Mouse (Mus musculus) lung, embryonic 16.5 days (tissue): ENCODE measurements around the gene Tle4. TPM values are rescaled to one million over a fixed set of nuclear protein-coding genes. Genes with fewer than 3 reads are reported as not detected.
A peak's percentile ranks its signal among the peaks of the same experiment; 100 is the strongest.

Source experiments
- ATAC-seq: fragments of 200-750 bp; cut with Nextera tagmentation; 2 replicates; pipeline ENCODE4 v1.8.0; 2017; ENCODE audit warnings: low read depth, mild to moderate bottlenecking, moderate library complexity
- H3K27ac ChIP-seq: fragments of 300-500 bp; sonication (generic); 2 replicates; pipeline ENCODE4 v1.5.1; 2014; ENCODE audit warnings: mild to moderate bottlenecking, control low read depth, low read length
- H3K27me3 ChIP-seq: fragments of 300-500 bp; sonication (generic); 2 replicates; pipeline ENCODE4 v1.6.1; 2014; ENCODE audit warnings: low read depth, low read length, mixed read lengths; ENCODE audit not compliant: control insufficient read depth, insufficient read depth
- H3K36me3 ChIP-seq: fragments of 300-500 bp; sonication (generic); 2 replicates; pipeline ENCODE4 v1.6.1; 2014; ENCODE audit warnings: low read length; ENCODE audit not compliant: control insufficient read depth, insufficient read depth
- H3K4me1 ChIP-seq: fragments of 300-500 bp; sonication (generic); replicated peaks from 2 replicates; pipeline ENCODE4 v1.6.1; 2014; ENCODE audit warnings: low read length, mixed read lengths; ENCODE audit not compliant: control insufficient read depth, insufficient read depth
- H3K4me2 ChIP-seq: fragments of 300-500 bp; sonication (generic); 2 replicates; pipeline ENCODE4 v1.6.1; 2014; ENCODE audit warnings: low read depth, low read length, control low read depth
- H3K4me3 ChIP-seq: fragments of 300-500 bp; sonication (generic); 2 replicates; pipeline ENCODE4 v1.5.1; 2014; ENCODE audit warnings: mild to moderate bottlenecking, low read length, control low read depth
- H3K9ac ChIP-seq: fragments of 300-500 bp; sonication (generic); 2 replicates; pipeline ENCODE4 v1.6.1; 2014; ENCODE audit warnings: low read length, control low read depth
- H3K9me3 ChIP-seq: fragments of 300-500 bp; sonication (generic); 2 replicates; pipeline ENCODE4 v1.6.1; 2016; ENCODE audit warnings: low read length; ENCODE audit not compliant: control insufficient read depth
- WGBS: fragments of 180-500 bp; shearing (Covaris S2); extraction: QIAGEN DNeasy Blood & Tissue Kit; methylation state at CpG from one replicate; pipeline ENCODE4 v1.1.7; 2014; 5-methylcytosine and 5-hydroxymethylcytosine counted together
- polyA plus RNA-seq: library from polyadenylated mRNA; unstranded; fragments of >200 nt; fragmentation: Nextera tagmentation; extraction: Ambion mirVana; gene quantifications from 2 replicates; pipeline ENCODE4 v1.2.1, GENCODE M21; 2015

Gene Tle4
- polyA plus RNA-seq, 1 experiment from 2014 or later = 12.3 TPM

DNA sequence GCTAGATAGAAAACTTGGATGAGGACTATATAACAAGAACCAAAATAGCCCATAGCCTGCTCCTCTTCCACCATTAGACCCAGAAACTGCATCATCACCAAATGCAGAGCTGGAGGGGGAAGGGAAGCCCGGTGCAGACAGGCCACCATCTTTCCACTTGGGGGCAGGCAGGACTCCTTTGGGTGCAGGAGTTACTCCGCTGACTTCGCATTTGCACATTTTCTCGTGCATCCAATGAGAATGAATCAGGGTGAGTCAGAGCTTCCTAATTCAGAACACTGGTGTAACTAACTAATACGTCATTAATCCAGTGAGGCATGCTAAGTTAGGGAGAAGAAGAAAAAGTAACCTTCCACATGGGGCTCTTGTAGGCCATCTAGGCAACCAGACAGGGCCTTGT is 17.0 kb upstream of the Tle4 start:
- 84% methylated on average over 5 of the region's 5 CpGs for WGBS
- no peak overlapping the region for H3K27ac ChIP-seq
- no peak for ATAC-seq
- H3K4me3 ChIP-seq = no peak overlapping the region
- H3K9me3 ChIP-seq = no peaks in the 10 kb centered on the region
- no peaks in the 10 kb centered on the region for H3K36me3 ChIP-seq
- H3K4me1 ChIP-seq = no peaks in the 10 kb centered on the region
- no peak overlapping the region for H3K4me2 ChIP-seq
- no peak overlapping the region for H3K9ac ChIP-seq
- H3K27me3 ChIP-seq = no peaks in the 10 kb centered on the region

DNA sequence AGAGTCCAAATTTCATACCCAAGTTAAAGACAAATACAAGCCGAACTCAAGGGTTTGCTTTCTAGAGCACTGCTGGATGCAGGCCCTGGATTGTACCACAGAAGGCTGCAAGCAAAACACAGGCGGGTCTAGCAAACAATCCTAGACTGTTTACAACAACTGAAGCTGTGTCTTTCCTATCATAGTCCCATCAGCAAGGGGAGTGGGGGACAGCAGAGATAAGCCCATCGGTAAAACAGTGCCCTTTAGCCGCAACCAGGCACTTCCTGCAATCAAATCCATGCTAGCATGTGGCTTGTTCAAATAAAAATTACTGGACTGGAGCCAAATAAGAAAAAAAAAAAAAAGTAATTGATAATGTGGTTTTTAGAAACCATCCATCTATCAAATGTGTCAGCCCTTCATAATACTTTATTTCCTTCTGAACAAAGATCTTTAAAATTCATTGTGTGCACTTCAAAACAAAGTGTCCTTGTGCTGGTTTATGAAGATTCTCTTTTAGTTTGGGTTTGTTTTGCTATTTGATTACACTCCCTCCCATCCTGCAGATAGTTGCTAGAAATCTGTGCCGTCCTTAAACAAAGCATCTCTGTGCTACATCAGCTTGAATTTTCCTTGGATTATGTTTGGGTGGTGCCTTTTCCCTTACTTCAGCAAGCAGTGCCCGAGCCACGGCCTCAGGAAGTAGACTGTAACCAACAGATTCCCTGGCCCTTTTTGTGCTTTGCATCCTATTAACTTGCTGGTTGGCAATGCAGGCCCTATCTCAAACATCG is 12.9 kb upstream of the Tle4 start:
- no peaks in the 10 kb centered on the region for H3K9me3 ChIP-seq
- ATAC-seq = 0 out of 2 replicates have a peak, but pooled peaks have one; percentile 20
- H3K27me3 ChIP-seq = no peaks in the 10 kb centered on the region; the same call in 1 of the 2 replicates
- H3K9ac ChIP-seq = no peak overlapping the region
- H3K27ac ChIP-seq = no peak overlapping the region
- no peaks in the 10 kb centered on the region for H3K36me3 ChIP-seq
- WGBS = 42% methylated on average over 8 of the region's 8 CpGs
- H3K4me1 ChIP-seq = no peaks in the 10 kb centered on the region
- no peak overlapping the region for H3K4me3 ChIP-seq
- H3K4me2 ChIP-seq = no peak overlapping the region

DNA sequence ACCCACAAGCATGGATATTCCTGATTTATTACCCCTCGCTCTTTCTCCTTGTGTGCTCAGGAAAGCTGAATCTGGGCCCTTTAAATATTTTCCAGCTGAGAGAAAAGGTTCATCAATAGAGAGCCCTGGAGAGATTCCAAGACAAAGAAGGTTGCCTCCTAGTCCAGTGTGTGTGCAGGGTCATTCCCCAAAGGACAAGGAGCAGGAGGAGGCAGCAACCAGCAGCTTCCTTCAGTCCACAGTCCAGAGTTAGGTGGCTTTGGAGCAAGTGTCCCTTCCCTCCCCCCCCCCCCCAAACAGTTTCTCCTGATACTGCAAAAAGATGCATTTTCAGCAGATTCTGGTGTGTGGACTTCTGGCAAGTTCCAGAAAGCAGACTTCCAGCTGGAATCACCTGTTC is 3.0 kb upstream of the Tle4 start:
- Histone ChIP-seq H3K4me1 (peaks cover 10% of the 10 kb centered on the region), H3K4me2 (no peak overlapping the region), H3K4me3 (no peak overlapping the region), H3K27ac (no peak overlapping the region), H3K9me3 (no peaks in the 10 kb centered on the region), H3K27me3 (peaks cover 9% of the 10 kb centered on the region; the same call in 1 of the 2 replicates), H3K36me3 (no peaks in the 10 kb centered on the region), H3K9ac (no peak overlapping the region)
- ATAC-seq = no peak
- 93% methylated on average over 1 of the region's 1 CpGs for WGBS

DNA sequence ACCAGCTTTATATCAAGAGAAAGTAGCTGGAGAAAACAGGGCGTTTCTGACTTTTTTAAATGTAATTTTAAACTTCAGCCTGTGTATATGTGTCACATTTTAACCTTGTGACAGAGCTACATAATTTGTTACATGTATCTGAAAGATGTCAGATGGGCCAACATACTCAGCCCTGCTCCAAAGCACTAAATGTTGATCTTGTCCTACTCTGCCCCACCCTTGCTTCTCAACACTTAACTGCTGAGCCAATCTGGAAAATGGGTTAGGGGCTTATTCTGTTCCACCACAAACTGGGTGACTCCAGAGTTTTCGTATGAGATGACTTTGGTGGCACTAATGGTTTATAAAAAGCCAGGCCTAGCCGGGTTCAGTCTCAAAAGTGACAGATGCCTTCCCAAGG is 2.5 kb upstream of the Tle4 start:
- H3K27ac ChIP-seq = no peak overlapping the region
- no peaks in the 10 kb centered on the region for H3K36me3 ChIP-seq
- no peaks in the 10 kb centered on the region for H3K9me3 ChIP-seq
- no peak for ATAC-seq
- no peak overlapping the region for H3K4me3 ChIP-seq
- H3K9ac ChIP-seq = no peak overlapping the region
- peaks cover 9% of the 10 kb centered on the region; the same call in 1 of the 2 replicates for H3K27me3 ChIP-seq
- 82% methylated on average over 3 of the region's 3 CpGs for WGBS
- peaks cover 13% of the 10 kb centered on the region for H3K4me1 ChIP-seq
- H3K4me2 ChIP-seq = no peak overlapping the region

DNA sequence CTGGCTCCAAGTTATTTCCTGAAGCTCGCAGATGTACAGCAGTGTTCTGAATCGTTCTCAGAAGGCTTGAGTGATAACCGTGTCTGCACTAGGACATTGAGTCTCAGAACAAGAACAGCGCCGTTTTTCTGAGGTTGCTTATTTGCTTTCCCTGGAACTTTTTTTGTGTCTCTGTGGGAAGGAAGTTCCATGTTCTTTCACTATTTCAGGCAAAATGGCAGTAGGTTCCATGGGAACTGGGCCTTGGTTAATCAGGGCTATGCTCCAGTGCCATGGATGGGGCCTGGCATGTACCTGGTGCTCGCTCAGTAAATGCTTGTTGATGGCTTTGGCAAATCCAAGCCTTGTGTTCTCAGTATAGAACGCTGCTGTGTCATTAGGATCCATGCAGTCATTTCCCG is 2.0 kb upstream of the Tle4 start:
- no peak for ATAC-seq
- H3K36me3 ChIP-seq = no peaks in the 10 kb centered on the region
- WGBS = 43% methylated on average over 8 of the region's 8 CpGs
- no peaks in the 10 kb centered on the region for H3K9me3 ChIP-seq
- H3K4me2 ChIP-seq = peak overlapping the region; percentile 6; the same call in 1 of the 2 replicates
- H3K4me3 ChIP-seq = no peak overlapping the region
- peaks cover 9% of the 10 kb centered on the region; the same call in 1 of the 2 replicates for H3K27me3 ChIP-seq
- H3K27ac ChIP-seq = 0 out of 2 replicates have a peak overlapping the region, but pooled peaks have one; percentile 13
- H3K9ac ChIP-seq = no peak overlapping the region
- H3K4me1 ChIP-seq = peaks cover 15% of the 10 kb centered on the region

DNA sequence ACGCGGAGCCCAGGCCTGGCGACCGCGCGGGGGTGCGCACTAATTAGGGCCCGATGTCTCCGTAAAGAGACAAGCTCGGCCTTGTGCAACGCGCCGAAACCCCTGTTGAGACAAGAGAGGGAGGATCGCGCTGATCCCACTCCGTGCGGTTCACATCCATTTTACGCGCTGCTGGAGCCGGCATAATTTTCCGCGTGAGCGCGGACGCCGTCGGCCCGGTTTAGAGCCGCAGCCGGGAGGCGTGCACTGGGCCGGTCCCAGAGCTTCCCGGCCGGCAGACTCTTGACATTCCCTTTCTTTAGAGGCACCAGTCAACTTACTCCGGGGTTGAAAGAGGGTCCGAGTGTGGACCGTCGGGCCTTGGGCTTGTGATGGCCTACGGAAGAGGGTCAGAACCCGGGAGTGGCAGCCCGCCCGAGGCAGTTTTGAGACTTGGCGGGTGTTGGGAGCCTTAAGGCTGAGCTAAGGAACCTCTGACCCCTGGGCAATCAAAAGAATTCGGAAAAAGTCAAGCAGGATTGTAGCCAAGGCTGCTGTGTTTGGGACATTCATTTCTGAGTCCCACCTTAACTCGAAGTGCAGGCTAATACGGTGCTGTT is 938 bp upstream of the Tle4 start:
- peak overlapping the region; percentile 77 for H3K9ac ChIP-seq
- H3K4me3 ChIP-seq = peak overlapping the region; percentile 73
- H3K27me3 ChIP-seq = peaks cover 9% of the 10 kb centered on the region; the same call in 1 of the 2 replicates
- WGBS = under 1% methylated on average over 46 of the region's 46 CpGs
- H3K9me3 ChIP-seq = no peaks in the 10 kb centered on the region
- ATAC-seq = peak; percentile 19
- H3K36me3 ChIP-seq = no peaks in the 10 kb centered on the region
- peaks cover 15% of the 10 kb centered on the region for H3K4me1 ChIP-seq
- H3K27ac ChIP-seq = peak overlapping the region; percentile 91
- peak overlapping the region; percentile 85 for H3K4me2 ChIP-seq

DNA sequence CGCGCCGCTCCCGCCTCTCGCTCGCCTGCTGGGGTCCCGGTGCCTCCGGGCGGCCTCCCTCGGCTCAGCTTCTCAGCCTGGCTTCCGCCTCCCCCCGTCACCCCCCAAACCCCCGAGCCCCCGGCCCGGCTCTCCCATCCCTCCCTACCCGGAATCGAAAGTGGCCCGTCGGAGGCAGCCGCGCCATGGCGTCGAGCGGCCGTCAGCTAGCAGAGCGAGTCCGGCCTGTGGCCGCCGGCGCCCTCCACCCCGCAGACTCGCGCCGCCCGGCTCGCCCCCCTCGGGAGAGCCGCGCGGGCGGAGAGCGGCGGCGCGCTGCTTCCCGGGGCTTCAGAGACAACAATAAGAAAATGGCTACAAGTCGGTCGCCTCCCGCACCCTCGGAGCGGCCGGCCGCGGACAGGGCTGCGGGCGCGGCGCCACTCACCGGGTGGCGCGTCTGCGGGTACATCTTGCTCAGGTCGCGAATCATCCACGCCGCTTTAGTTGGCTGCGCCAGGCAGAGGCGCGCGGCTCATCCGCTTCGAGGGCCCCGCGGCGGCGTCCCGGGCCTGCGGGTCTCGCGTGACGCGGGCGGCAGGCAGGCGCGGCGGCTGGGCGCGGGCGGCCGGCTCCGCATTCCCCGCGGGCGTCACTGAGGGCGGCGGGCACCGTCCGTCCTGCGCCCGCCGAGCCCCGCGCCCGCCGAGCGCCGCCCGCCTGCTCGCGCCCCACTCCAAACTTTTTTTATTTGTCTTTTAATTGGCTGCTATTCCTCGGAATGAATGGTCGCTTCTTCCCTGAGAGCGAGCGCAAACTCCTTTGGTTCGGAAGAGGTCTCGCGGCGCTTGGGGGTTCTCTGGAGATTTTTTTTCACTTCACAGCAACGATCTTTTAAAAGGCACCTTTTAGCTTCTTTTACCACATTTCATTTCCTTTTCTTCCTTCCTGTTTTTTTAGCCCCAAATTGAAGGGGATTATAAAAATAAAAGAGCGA is 622 bp downstream of the Tle4 start:
- no peaks in the 10 kb centered on the region for H3K9me3 ChIP-seq
- H3K9ac ChIP-seq = peak overlapping the region; percentile 96
- WGBS = under 1% methylated on average over 116 of the region's 120 CpGs
- H3K27ac ChIP-seq = peak overlapping the region; percentile 98
- 0 out of 2 replicates have a peak, but pooled peaks have one; percentile 0 for ATAC-seq
- H3K36me3 ChIP-seq = no peaks in the 10 kb centered on the region
- peak overlapping the region; percentile 90 for H3K4me3 ChIP-seq
- H3K27me3 ChIP-seq = peaks cover 7% of the 10 kb centered on the region; the same call in 1 of the 2 replicates
- H3K4me1 ChIP-seq = peaks cover 15% of the 10 kb centered on the region
- H3K4me2 ChIP-seq = peak overlapping the region; percentile 63

DNA sequence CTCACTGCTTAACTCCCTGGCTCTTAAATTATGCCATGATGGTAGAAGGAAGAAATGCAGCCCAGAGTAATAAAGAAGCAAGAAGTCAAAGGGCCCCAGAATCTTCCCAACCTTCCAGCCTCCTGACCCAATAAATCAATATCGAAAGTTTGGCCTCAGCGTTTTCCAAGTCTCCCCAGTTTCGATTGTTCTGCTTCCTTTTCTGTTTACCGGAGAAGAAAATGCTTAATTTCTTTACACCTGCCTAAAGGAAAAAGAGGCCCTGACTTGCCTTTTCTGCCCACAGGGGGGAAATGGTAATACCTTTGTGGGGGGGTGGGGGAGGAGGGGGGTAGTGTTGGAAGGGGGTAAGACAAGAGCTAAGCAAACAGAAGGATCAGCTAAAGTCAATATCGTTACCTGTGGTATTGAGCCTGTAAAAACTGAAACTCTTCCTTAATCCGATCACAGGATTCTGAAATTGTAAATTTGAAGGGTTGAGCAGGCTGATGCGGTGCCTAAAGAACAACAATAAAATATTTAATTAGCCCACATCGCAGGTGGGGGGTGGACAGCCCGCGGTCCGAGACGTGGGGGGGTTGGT is 1.4 kb downstream of the Tle4 start:
- H3K4me2 ChIP-seq = peak overlapping the region; percentile 63
- H3K4me1 ChIP-seq = peaks cover 15% of the 10 kb centered on the region
- H3K4me3 ChIP-seq = peak overlapping the region; percentile 90
- H3K27me3 ChIP-seq = peaks cover 7% of the 10 kb centered on the region; the same call in 1 of the 2 replicates
- WGBS = under 1% methylated on average over 12 of the region's 12 CpGs
- H3K27ac ChIP-seq = peak overlapping the region; percentile 98
- peak overlapping the region; percentile 96 for H3K9ac ChIP-seq
- H3K36me3 ChIP-seq = no peaks in the 10 kb centered on the region
- ATAC-seq = no peak
- no peaks in the 10 kb centered on the region for H3K9me3 ChIP-seq
